13 mouse cellular contexts compared by ENCODE assay signal in genomic region chr14:25312814-25313426, GRCm38 (mm10).
A peak's percentile ranks its signal among the peaks of the same experiment; 100 is the strongest.
DNase-seq lines count a peak whose midpoint lies in the region; ATAC-seq and TF ChIP-seq lines count a peak whose summit lies in the region.
"Had no signal": no experiment of that assay in that cellular context is flagged by ENCODE, and none has a peak within 500 bp of the region (broad histone marks: within the 10 kb centered on the region; RNA-seq: fewer than 3 reads in every experiment).

No protein-coding gene starts in this region.

- 83% methylated on average over 6 of the region's 6 CpGs for WGBS in heart, embryonic 14.5 days
- WGBS in kidney, embryonic 15.5 days, result 84% methylated on average over 6 of the region's 6 CpGs

- DNase-seq in heart, adult 9 months (ENCODE audit: low spot score in 2 of 2), result no peak
- DNase-seq in adrenal gland, postnatal 36 days, result peak; percentile 40
- DNase-seq in lung, postnatal 25 days (ENCODE audit: low spot score), result peak; percentile 76
- DNase-seq in spleen, postnatal 36 days (ENCODE audit: low spot score in 2 of 2), result no peak
- DNase-seq: cerebellum, adult 9-10 months; heart, adult 2 months had no signal

- H3K4me2 ChIP-seq in heart, embryonic 14.5 days (ENCODE audit: low read length), result no peak overlapping the region
- no peak overlapping the region for H3K4me2 ChIP-seq in kidney, embryonic 15.5 days
- H3K4me2 ChIP-seq: embryonic facial prominence, embryonic 13.5 days; lung, embryonic 14.5 days had no signal

- no peaks in the 10 kb centered on the region for H3K9me3 ChIP-seq in heart, embryonic 14.5 days (ENCODE audit: control insufficient read depth, low read length)
- no peaks in the 10 kb centered on the region for H3K9me3 ChIP-seq in kidney, embryonic 15.5 days (replicated peaks)
- H3K9me3 ChIP-seq: embryonic facial prominence, embryonic 13.5 days had no signal

- H3K79me3 ChIP-seq in C2C12 (ENCODE audit: low read depth), result no peaks in the 10 kb centered on the region

- no peak for TF ChIP-seq CTCF in C2C12 (IDR thresholded peaks at IDR 0.05; ENCODE audit: control insufficient read depth, insufficient read depth, insufficient read length)

- no peak overlapping the region for H3ac ChIP-seq in C2C12 (ENCODE audit: control insufficient read depth, insufficient read length, low read depth)

- H3K4me3 ChIP-seq in heart, embryonic 14.5 days (ENCODE audit: control insufficient read depth in 1 of 2, insufficient read depth in 1 of 2, low read depth in 1 of 2, low read length in 2 of 2), result no peak overlapping the region
- H3K4me3 ChIP-seq in C2C12 (ENCODE audit: insufficient read depth, poor library complexity, severe bottlenecking), result no peak overlapping the region
- no peak overlapping the region for H3K4me3 ChIP-seq in kidney, embryonic 15.5 days (replicated peaks)
- H3K4me3 ChIP-seq: embryonic facial prominence, embryonic 13.5 days; heart, adult 2 months had no signal

- peak overlapping the region in 1 of 2 experiments; percentile 98; a peak in 1 of 4 replicates for H3K27ac ChIP-seq in heart, embryonic 14.5 days (replicated peaks in 1 of 2; ENCODE audit: control insufficient read depth in 1 of 2, insufficient read depth in 1 of 2, low read depth in 2 of 2, low read length in 2 of 2)
- no peak overlapping the region for H3K27ac ChIP-seq in kidney, embryonic 15.5 days
- H3K27ac ChIP-seq: embryonic facial prominence, embryonic 13.5 days; heart, adult 2 months had no signal

- H3K36me3 ChIP-seq in heart, embryonic 14.5 days (ENCODE audit: control insufficient read depth, insufficient read depth, low read length), result no peaks in the 10 kb centered on the region
- no peaks in the 10 kb centered on the region for H3K36me3 ChIP-seq in C2C12 (ENCODE audit: control insufficient read depth, insufficient read depth)
- no peaks in the 10 kb centered on the region for H3K36me3 ChIP-seq in kidney, embryonic 15.5 days
- H3K36me3 ChIP-seq: embryonic facial prominence, embryonic 13.5 days had no signal

- no peaks in the 10 kb centered on the region for H3K79me2 ChIP-seq in C2C12 (ENCODE audit: control insufficient read depth, insufficient read depth)

- peaks cover 41 to 44% of the 10 kb centered on the region in 2 experiments for H3K4me1 ChIP-seq in heart, embryonic 14.5 days (ENCODE audit: control insufficient read depth in 2 of 2, insufficient read depth in 2 of 2, low read length in 2 of 2)
- peaks cover 37% of the 10 kb centered on the region for H3K4me1 ChIP-seq in kidney, embryonic 15.5 days

- no peak for ATAC-seq in heart, embryonic 14.5 days (ENCODE audit: insufficient number of reproducible peaks, insufficient read depth, low FRiP score, low read depth)
- no peak for ATAC-seq in kidney, embryonic 15.5 days (replicated peaks; ENCODE audit: low FRiP score)
- ATAC-seq: activated CD4-positive, CD25-positive, alpha-beta regulatory T cell, adult 4 months; inflammation-experienced regulatory T-cells, adult 6 months had no signal

- no peaks in the 10 kb centered on the region for H3K27me3 ChIP-seq in heart, embryonic 14.5 days (ENCODE audit: control insufficient read depth, insufficient read depth, low read length)
- H3K27me3 ChIP-seq in C2C12 (ENCODE audit: control insufficient read depth, insufficient read depth, insufficient read length), result no peaks in the 10 kb centered on the region
- peaks cover 11% of the 10 kb centered on the region; the same call in 1 of the 2 replicates for H3K27me3 ChIP-seq in kidney, embryonic 15.5 days

- H3K9ac ChIP-seq in heart, embryonic 14.5 days (ENCODE audit: low read length), result 0 out of 2 replicates have a peak overlapping the region, but pooled peaks have one; percentile 38
- H3K9ac ChIP-seq in kidney, embryonic 15.5 days, result no peak overlapping the region
- H3K9ac ChIP-seq: embryonic facial prominence, embryonic 13.5 days; lung, embryonic 14.5 days had no signal

TF ChIP-seq in C2C12, 6 proteins besides CTCF, POLR2A, EP300 and RAD21:
- TF ChIP-seq CEBPB (IDR thresholded peaks at IDR 0.05; ENCODE audit: low read depth) (peak; percentile 24), MYOG (IDR thresholded peaks at IDR 0.05; ENCODE audit: control insufficient read depth, extremely low read depth, insufficient read length) (no peak)

Comparison
In these comparisons a context has a peak if more than half of its experiments do, and no peak if none do; other contexts are left out.
1. DNase-seq: peak in adrenal gland, postnatal 36 days (2 of 2) and lung, postnatal 25 days (single experiment); none in heart, adult 9 months (0 of 2) and spleen, postnatal 36 days (0 of 2).